Mouse (Mus musculus) megakaryocyte, adult 5-6 weeks (primary cell): Measurements from ENCODE around the gene Etaa1. TPM values are rescaled to one million over a fixed set of nuclear protein-coding genes. Genes with fewer than 3 reads are reported as not detected.
"Not testable (repeated sequence)": the region's sequence is repeated elsewhere in the genome, so short reads cannot be mapped to it uniquely, and the experiment has no call there.

ENCODE experiments used
- ATAC-seq: 2 replicates; pipeline ENCODE4 v1.8.0; 2016; ENCODE audit warnings: mild to moderate bottlenecking, inconsistent platforms; ENCODE audit not compliant: poor library complexity, severe bottlenecking
- total RNA-seq, 2 experiments: library from RNA; stranded (forward) in 1 of 2; stranded (reverse) in 1 of 2; fragments of 153-499, 151-499 nt in 1 of 2; fragments of 221-1000, 200-1000 nt in 1 of 2; gene quantifications; 2 replicates each; pipeline versions ENCODE4 v1.2.3 to v1.2.4; 2015 to 2017

Etaa1 gene
- total RNA-seq (2015) (15.3 and 15.7 TPM in 2 replicates), total RNA-seq (2017) (12.2 and 13.9 TPM in 2 replicates)

DNA sequence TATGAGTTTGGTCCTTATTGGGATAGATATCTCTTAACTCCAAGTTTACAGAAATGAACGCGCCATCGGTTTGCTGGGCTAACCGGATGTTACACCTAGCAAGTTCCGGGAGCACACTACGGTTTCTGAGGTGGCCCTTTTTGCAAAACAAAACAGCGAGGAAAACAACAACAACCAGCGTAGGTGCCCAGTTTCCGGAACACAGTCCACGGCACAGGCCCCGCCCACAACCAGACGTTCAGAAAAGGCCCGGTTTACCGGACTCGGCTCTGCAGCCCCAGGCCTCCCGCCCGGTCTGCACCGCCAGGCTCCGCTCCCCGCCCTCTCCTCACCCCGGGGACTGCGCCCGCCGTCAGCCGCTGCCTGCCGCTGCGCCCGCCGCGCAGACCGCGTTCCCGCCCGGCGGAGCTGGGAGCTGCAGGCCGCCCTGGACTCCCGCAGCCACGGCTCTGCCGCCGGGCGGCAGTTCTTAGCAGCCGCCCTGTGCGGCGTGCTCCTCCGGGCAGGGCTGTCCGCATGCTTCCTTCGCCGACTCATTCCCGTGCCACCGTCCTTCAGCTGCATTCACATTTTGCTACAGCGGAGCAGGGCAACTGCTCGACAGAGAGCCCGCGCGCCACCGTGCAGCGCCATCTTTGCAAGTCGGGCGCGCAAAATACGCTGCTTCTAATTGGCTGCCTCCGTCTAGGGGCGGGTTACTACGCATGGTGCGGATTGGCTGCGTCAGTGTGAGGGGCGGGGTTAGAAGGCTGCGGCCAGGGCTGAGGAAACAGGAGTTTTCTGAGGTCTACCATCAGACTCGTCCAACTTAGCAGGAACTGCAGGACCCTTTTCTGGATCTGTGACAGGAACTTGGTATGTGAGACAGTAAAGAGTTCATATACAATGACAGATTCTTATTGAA is at the start of gene Etaa1:
Etaa1 (minus strand) TSS at position 645 of the 904 bp plus-strand sequence.
- peak; percentile 99 for ATAC-seq

- ATAC-seq: no peak
These were observed 40.5 kb upstream of the Etaa1 start for GRCm38 (mm10) chr11:17994151-17994550.

- no peak for ATAC-seq
These were observed 38.6 kb upstream of the Etaa1 start for GRCm38 (mm10) chr11:17992311-17992710.

- no peak for ATAC-seq
These were observed 29.7 kb upstream of the Etaa1 start for GRCm38 (mm10) chr11:17983331-17983730.

DNA sequence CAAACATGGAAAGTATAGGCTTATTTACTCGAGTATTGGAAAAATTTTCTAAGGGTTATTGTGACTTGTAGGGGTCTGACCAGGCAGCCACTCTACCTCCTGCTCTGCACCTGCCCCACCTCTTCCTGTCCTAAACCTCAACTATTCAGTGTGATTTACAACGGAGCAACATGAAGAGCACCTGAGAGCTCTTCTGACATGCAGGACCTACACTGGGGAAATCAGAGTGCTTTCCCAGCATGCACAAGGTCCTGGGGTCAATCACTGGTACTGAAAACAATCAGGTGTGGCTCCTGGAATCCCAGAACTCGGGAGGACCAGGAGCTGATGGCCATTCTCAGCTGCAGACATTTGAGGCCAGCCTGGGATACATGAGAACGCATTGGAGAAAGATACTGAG is 27.6 kb upstream of the Etaa1 start:
- no peak for ATAC-seq

DNA sequence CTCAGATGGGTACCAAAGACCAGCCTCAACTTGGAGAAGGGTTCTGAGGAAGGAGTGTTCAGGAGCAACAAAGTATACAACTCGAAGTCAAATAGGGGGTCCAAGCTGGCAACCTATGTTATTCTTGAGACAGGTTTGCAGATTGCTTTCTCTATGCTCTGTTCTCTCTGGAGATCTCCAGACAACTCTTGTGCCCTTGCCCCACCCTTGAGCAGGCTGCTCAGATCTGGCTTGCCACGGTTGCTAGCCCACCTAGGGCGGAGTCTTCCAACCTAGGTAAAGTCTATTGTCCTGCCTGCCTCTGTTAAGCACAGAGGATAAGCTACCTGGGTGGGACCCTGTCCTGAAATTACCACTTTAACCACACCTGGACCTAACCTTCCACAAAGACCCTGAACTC is 21.9 kb upstream of the Etaa1 start:
- ATAC-seq: no peak

DNA sequence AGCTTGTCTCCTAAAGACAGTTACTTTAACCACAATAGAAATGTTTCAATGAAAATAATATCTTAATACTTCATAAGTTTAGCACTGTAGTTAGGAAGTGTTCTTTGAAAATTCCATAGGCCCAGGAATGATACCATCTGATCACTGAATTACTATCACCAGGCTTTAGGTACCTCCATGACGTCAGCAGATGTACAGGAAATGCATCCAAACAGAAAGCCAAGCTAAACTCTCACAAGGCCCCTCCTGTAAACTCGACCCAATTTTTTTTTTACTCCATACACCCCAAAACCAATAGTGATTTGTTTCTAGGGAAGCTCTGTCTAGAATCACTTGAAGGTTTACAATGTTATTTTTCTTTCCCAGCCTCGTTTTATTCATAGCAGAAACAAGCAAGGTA is 884 bp downstream of the Etaa1 start:
- 0 out of 2 replicates have a peak, but pooled peaks have one; percentile 10 for ATAC-seq

GRCm38 (mm10) chr11:17951336-17951735 is 2.3 kb downstream of the Etaa1 start:
- ATAC-seq: no peak

DNA sequence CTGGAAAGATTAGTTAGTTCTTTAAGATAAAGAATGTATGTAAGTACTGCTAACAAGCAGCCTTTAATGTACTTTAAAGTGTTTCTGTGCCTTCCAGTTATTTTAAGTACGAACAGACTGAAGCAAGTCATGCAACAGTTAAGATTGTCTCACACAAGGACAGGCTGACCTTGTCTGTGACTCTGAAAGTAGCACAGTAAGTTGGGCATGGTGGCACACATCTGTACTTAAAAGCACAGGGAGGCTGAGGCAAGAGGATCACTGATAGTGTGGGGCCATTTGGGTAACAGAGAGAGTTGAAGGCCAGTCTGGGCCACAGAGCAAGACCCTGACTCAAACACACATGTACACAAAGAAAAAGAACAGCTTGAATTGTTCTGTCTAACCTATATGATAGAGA is 14.5 kb downstream of the Etaa1 start:
- ATAC-seq: no peak

GRCm38 (mm10) chr11:17937931-17938330 is 15.7 kb downstream of the Etaa1 start:
- no peak for ATAC-seq

DNA sequence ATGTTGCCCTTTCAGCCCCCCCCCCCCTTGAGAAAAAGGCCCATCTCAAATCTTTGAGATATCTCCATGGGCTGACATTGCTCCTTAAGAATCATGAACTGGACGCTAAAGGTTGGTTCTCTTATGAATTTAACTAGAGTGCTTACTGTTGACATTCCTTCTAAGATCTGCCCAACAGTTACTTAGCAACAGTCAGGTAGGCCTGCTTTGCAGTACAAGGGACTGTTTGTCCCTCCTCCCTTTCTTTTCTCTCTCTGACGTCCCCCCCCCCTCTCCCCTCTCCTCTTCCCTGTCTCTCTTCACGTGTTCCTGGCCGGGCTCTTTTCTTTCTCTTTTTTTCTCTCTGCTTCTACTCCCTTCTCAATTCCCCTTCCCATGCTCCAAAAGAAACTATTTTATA is 35.8 kb downstream of the Etaa1 start:
- ATAC-seq: no peak

- ATAC-seq: no peak
These were observed 36.6 kb downstream of the Etaa1 start for GRCm38 (mm10) chr11:17917101-17917500.

DNA sequence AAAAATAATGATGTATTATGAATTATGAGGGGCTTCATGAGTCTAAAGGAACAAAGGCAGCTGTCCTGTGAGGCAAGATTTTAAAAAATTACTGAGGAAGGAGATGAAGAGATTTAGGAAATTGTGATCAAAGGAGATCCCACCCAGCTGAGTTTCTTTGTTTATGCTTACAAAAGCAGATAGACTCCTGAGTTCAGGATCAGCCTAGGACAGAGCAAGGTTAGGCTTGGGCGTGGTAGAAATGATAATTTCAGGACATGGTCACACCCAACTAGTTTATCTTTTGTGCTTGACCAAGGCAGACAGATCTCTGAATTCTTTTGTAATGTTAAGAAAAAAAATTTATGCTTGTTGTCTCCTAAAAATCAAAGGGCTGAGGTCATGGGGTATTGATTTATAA is 37.2 kb downstream of the Etaa1 start:
- no peak for ATAC-seq

- ATAC-seq: not testable (repeated sequence)
These were observed 52.7 kb downstream of the Etaa1 start for GRCm38 (mm10) chr11:17900996-17901395.
